Mouse (Mus musculus) effector memory CD4-positive, alpha-beta T cell, adult 7 months (primary cell): ENCODE data around the gene Uqcrh. TPM values are rescaled to one million over a fixed set of nuclear protein-coding genes. Genes with fewer than 3 reads are reported as not detected.

Experiments
- polyA plus RNA-seq: library from polyadenylated mRNA; unstranded; fragments of 100-300 nt; shearing (Covaris generic); gene quantifications from one replicate; pipeline ENCODE4 v1.2.1, GENCODE M21; 2017

Uqcrh gene
- polyA plus RNA-seq: 416 TPM

GRCm38 (mm10) chr4:116074861-116075620 lies at the start of gene Uqcrh, which contains the start of gene Lrrc41:
TSS of gene Uqcrh (minus strand) at chr4:116075071.
TSS of gene Lrrc41 (plus strand) at chr4:116075269.

GRCm38 (mm10) chr4:116123602-116124519 lies 49.0 kb upstream of the Uqcrh start, which contains the start of the genes Rad54l and Pomgnt1:
TSS of gene Rad54l (minus strand) at chr4:116123690.
TSS of gene Pomgnt1 (plus strand) at chr4:116123840.

GRCm38 (mm10) chr4:116053399-116053961 lies 21.4 kb downstream of the Uqcrh start, which contains the start of gene Nsun4:
TSS of gene Nsun4 (minus strand) at chr4:116053876.

GRCm38 (mm10) chr4:116017902-116018746 lies 56.7 kb downstream of the Uqcrh start, which contains the start of gene Faah:
TSS of gene Faah (minus strand) at chr4:116017926.

Other genes starting within 250 kb of the Uqcrh start
- gene Mob3c, start 247.0 kb downstream of the Uqcrh start, polyA plus RNA-seq: 19.8 TPM
- gene Mknk1, start 235.9 kb downstream of the Uqcrh start, polyA plus RNA-seq: 44.9 TPM
- gene Kncn, start 190.7 kb downstream of the Uqcrh start, polyA plus RNA-seq: 0.74 TPM
- gene 6430628N08Rik, start 184.4 kb downstream of the Uqcrh start, polyA plus RNA-seq: not detected
- gene Dmbx1, start 135.1 kb downstream of the Uqcrh start, polyA plus RNA-seq: 0.12 TPM
- 216 TPM for gene Faah, start 57.1 kb downstream of the Uqcrh start, polyA plus RNA-seq
- gene Nsun4, start 21.2 kb downstream of the Uqcrh start, polyA plus RNA-seq: 38.5 TPM
- gene Lrrc41, start 198 bp upstream of the Uqcrh start, polyA plus RNA-seq: 36.0 TPM
- 0.96 TPM for gene Rad54l, start 48.6 kb upstream of the Uqcrh start, polyA plus RNA-seq
- 20.9 TPM for gene Pomgnt1, start 48.8 kb upstream of the Uqcrh start, polyA plus RNA-seq
- 0.09 TPM for gene Lurap1, start 76.3 kb upstream of the Uqcrh start, polyA plus RNA-seq
- not detected for gene Tspan1, start 92.5 kb upstream of the Uqcrh start, polyA plus RNA-seq
- not detected for gene 1700042G07Rik, start 98.3 kb upstream of the Uqcrh start, polyA plus RNA-seq
- gene Gm49337, start 98.3 kb upstream of the Uqcrh start, polyA plus RNA-seq: not detected
- 0.66 TPM for gene Pik3r3, start 146.5 kb upstream of the Uqcrh start, polyA plus RNA-seq